Comparison of ENCODE assay signal across 20 mouse cellular contexts in the genomic region with DNA sequence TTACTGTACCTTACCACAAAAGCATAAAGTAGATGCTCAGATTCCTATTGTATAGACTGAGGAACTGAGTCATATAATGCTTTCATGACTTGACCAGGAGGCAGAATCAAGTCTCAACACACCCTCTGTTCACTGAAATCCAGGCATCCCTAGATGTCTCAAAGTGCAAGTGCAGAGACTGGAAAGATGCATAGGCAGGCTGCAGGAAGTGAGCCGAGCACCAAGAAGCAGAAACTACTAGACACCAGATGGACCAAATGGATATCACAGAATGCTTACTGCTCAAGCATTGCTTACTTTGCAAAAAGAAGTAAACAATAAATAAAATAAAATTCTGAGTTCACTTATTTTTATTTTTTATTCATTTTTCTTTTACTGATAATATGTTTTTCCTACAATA.
"Had no signal": no experiment of that assay in that cellular context is flagged by ENCODE, and none has a peak within 500 bp of the region (broad histone marks: within the 10 kb centered on the region; RNA-seq: fewer than 3 reads in every experiment).

No protein-coding gene starts in this region.

- H3K9ac ChIP-seq: limb, embryonic 12.5 days; limb, embryonic 15.5 days; liver, embryonic 14.5 days; liver, postnatal 0 days; lung, embryonic 14.5 days; neural tube, embryonic 12.5 days; neural tube, embryonic 15.5 days had no signal

- H3K27ac ChIP-seq: limb, embryonic 12.5 days; limb, embryonic 15.5 days; liver, embryonic 14.5 days; macrophage; neural tube, embryonic 12.5 days; neural tube, embryonic 15.5 days had no signal

- H3K27me3 ChIP-seq: limb, embryonic 12.5 days; limb, embryonic 15.5 days; neural tube, embryonic 12.5 days; neural tube, embryonic 15.5 days had no signal

- DNase-seq: kidney, adult 18-20 months; kidney, adult 9 months; kidney, postnatal 14 days; kidney, postnatal 4 days; left cerebral cortex, postnatal 4 days; liver, postnatal 0 days; lung, embryonic 14.5 days; right cerebral cortex, adult 18-20 months; right cerebral cortex, postnatal 14 days; right cerebral cortex, postnatal 4 days; thymus, adult 18-20 months; thymus, postnatal 36 days had no signal

- H3K4me3 ChIP-seq: limb, embryonic 12.5 days; limb, embryonic 15.5 days; neural tube, embryonic 12.5 days; neural tube, embryonic 15.5 days had no signal

- H3K36me3 ChIP-seq: limb, embryonic 12.5 days; limb, embryonic 15.5 days; neural tube, embryonic 12.5 days; neural tube, embryonic 15.5 days had no signal

- H3K4me2 ChIP-seq: limb, embryonic 12.5 days; limb, embryonic 15.5 days; liver, embryonic 11.5 days; lung, embryonic 14.5 days; neural tube, embryonic 12.5 days; neural tube, embryonic 15.5 days had no signal

- H3K9me3 ChIP-seq: limb, embryonic 12.5 days; limb, embryonic 15.5 days; neural tube, embryonic 12.5 days; neural tube, embryonic 15.5 days had no signal

- ATAC-seq: liver, postnatal 0 days; lung, postnatal 0 days had no signal
